20 mouse cellular contexts compared by ENCODE assay signal in the genomic region with DNA sequence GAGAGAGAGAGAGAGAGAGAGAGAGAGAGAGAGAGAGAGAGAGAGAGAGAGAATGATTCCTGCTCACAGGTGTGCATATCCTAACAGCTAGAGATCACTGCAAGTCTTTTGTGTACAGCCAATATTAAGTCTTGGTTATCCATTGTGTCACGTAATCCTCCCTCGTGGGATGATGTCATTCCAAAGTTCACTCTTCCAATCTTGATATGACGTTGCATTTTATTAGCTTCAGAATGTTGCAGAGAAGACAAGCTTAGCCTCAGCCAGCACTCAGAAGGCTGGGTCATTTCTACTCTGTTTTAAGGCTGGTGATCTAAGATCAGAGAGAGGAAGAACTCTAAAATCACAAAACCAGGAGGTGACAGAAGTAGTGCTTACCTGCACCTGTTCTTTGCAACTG.
"Had no signal": no experiment of that assay in that cellular context is flagged by ENCODE, and none has a peak within 500 bp of the region (broad histone marks: within the 10 kb centered on the region; RNA-seq: fewer than 3 reads in every experiment).

No protein-coding gene starts in this region.

- H3K4me2 ChIP-seq: lung, embryonic 15.5 days; midbrain, embryonic 11.5 days; midbrain, embryonic 13.5 days; midbrain, embryonic 15.5 days; neural tube, embryonic 12.5 days had no signal

- H3K27ac ChIP-seq: lung, embryonic 15.5 days; macrophage; midbrain, embryonic 13.5 days; midbrain, embryonic 15.5 days; neural tube, embryonic 12.5 days had no signal

- H3K9ac ChIP-seq: liver, postnatal 0 days; lung, embryonic 15.5 days; midbrain, embryonic 13.5 days; midbrain, embryonic 15.5 days; neural tube, embryonic 12.5 days had no signal

- DNase-seq: liver, postnatal 0 days; lung, adult 2 months; lung, postnatal 14 days; lung, postnatal 36 days; retina, postnatal 1 day; right cerebral cortex, adult 18-20 months; right cerebral cortex, postnatal 25 days; right cerebral cortex, postnatal 4 days; spleen, adult 18-20 months; thymus, adult 18-20 months; thymus, postnatal 14 days; thymus, postnatal 4 days had no signal

- H3K9me3 ChIP-seq: lung, embryonic 15.5 days; megakaryocyte, embryonic 14.5 days; midbrain, embryonic 13.5 days; midbrain, embryonic 15.5 days; neural tube, embryonic 12.5 days had no signal

- H3K4me3 ChIP-seq: lung, embryonic 15.5 days; megakaryocyte, embryonic 14.5 days; midbrain, embryonic 13.5 days; midbrain, embryonic 15.5 days; neural tube, embryonic 12.5 days had no signal

- H3K36me3 ChIP-seq: lung, embryonic 15.5 days; midbrain, embryonic 13.5 days; midbrain, embryonic 15.5 days; neural tube, embryonic 12.5 days had no signal

- H3K4me1 ChIP-seq: lung, embryonic 15.5 days; midbrain, embryonic 13.5 days; midbrain, embryonic 15.5 days; neural tube, embryonic 12.5 days had no signal

- ATAC-seq: liver, postnatal 0 days; lung, postnatal 0 days; midbrain, embryonic 13.5 days; midbrain, embryonic 15.5 days had no signal

- H3K27me3 ChIP-seq: lung, embryonic 15.5 days; midbrain, embryonic 13.5 days; midbrain, embryonic 15.5 days; neural tube, embryonic 12.5 days had no signal
